In the genomic region with DNA sequence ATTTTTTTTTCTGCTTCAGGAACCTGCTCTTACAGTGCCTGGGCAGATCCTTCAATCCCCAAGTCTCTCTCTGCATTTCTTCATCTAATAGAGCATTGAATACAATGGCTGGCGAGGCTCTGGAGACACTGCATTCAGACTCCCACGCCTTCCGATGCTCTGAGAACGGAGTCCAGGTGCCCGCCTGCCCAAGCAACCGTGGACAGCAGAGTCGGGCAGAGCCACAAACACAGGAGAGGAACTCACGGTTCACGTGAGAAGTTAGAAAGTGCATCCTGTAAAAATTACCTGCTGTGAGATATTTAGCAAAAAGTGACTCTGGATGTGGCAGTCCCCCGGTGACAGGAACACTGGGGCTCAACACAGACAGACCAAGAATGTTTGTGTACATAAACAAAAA, we compare ENCODE assay signal across 16 mouse cellular contexts.
"Had no signal": no experiment of that assay in that cellular context is flagged by ENCODE, and none has a peak within 500 bp of the region (broad histone marks: within the 10 kb centered on the region; RNA-seq: fewer than 3 reads in every experiment).

No protein-coding gene starts in this region.

- ATAC-seq: intestine, postnatal 0 days; midbrain, embryonic 16.5 days had no signal

- DNase-seq: kidney, postnatal 10 days; kidney, postnatal 36 days; layer of hippocampus, postnatal 36 days; lung, adult 2 months; lung, postnatal 14 days; retina, postnatal 1 day; right cerebral cortex, postnatal 25 days; thymus, adult 18-20 months; thymus, postnatal 36 days had no signal

- H3K4me1 ChIP-seq: limb, embryonic 13.5 days; liver, embryonic 15.5 days; midbrain, embryonic 12.5 days had no signal

- H3K4me3 ChIP-seq: left cerebral cortex, adult 2 months; limb, embryonic 13.5 days; liver, embryonic 15.5 days; midbrain, embryonic 12.5 days; myocyte had no signal

- H3K4me2 ChIP-seq: limb, embryonic 13.5 days; liver, embryonic 15.5 days; midbrain, embryonic 12.5 days had no signal

- H3K9me3 ChIP-seq: liver, embryonic 15.5 days had no signal

- H3K36me3 ChIP-seq: liver, embryonic 15.5 days; midbrain, embryonic 12.5 days had no signal

- H3K9ac ChIP-seq: limb, embryonic 13.5 days; liver, embryonic 15.5 days; midbrain, embryonic 12.5 days had no signal

- H3K27ac ChIP-seq: left cerebral cortex, adult 2 months; limb, embryonic 13.5 days; liver, embryonic 15.5 days; midbrain, embryonic 12.5 days had no signal

- H3K27me3 ChIP-seq: limb, embryonic 13.5 days; liver, embryonic 15.5 days; midbrain, embryonic 12.5 days had no signal
